Mouse (Mus musculus): ENCODE results near the gene Iqcn. TPM values are rescaled to one million over a fixed set of nuclear protein-coding genes. Genes with fewer than 3 reads are reported as not detected.

Iqcn gene
- polyA plus RNA-seq (2012; rRNA removed), result 0.08 and 0.13 TPM in 2 replicates

DNA sequence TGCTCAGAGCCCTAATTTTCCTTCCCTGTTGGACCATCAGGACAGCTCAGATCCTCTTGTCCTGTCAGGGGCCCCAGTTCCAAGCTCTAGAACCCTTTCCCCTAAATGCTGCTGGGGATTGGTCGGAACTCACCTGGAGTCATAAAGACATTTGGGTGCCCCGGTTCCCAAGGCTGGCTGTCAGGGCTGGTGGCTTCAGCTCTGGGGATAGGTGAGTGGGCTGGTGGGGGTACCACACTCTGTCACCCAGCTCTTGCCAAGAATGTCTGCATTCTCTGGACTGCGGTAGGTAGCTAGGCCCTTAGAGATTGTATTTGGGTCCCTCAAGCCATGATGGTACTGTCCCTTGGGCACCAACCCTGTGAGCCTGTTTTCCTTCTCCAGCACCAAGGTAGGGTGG is at the start of gene Iqcn:
Iqcn (plus strand) TSS at position 171 of the 400 bp plus-strand sequence.
- Histone ChIP-seq H3K4me1 (ENCODE audit: control insufficient read depth, insufficient read depth, low read length) (peaks cover 2% of the 10 kb centered on the region; the same call in 1 of the 2 replicates), H3K4me3 (ENCODE audit: insufficient read depth, low read length) (no peak within 1 kb of the TSS), H3K27ac (ENCODE audit: insufficient read depth, low read length) (no peak within 1 kb of the TSS)
- no peak for TF ChIP-seq CTCF (IDR thresholded peaks at IDR 0.05; ENCODE audit: extremely low read depth, insufficient read depth, low read length)
- TF ChIP-seq POLR2A (IDR thresholded peaks at IDR 0.05; ENCODE audit: extremely low read depth, insufficient read depth, low read length), result no peak

- no peak for TF ChIP-seq POLR2A (IDR thresholded peaks at IDR 0.05; ENCODE audit: extremely low read depth, insufficient read depth, low read length)
- no peak for TF ChIP-seq CTCF (IDR thresholded peaks at IDR 0.05; ENCODE audit: extremely low read depth, insufficient read depth, low read length)
- Histone ChIP-seq H3K4me1 (ENCODE audit: control insufficient read depth, insufficient read depth, low read length) (no peaks in the 10 kb centered on the region; the same call in 1 of the 2 replicates), H3K4me3 (ENCODE audit: insufficient read depth, low read length) (no peak overlapping the region), H3K27ac (ENCODE audit: insufficient read depth, low read length) (no peak overlapping the region)
Measured at GRCm38 (mm10) chr8:70654121-70654520, 49.1 kb upstream of the Iqcn start.

GRCm38 (mm10) chr8:70655469-70655868 is 47.8 kb upstream of the Iqcn start:
- H3K4me1 ChIP-seq (ENCODE audit: control insufficient read depth, insufficient read depth, low read length), result peaks cover 2% of the 10 kb centered on the region
- no peak for TF ChIP-seq POLR2A (IDR thresholded peaks at IDR 0.05; ENCODE audit: extremely low read depth, insufficient read depth, low read length)
- no peak for TF ChIP-seq CTCF (IDR thresholded peaks at IDR 0.05; ENCODE audit: extremely low read depth, insufficient read depth, low read length)
- no peak overlapping the region for H3K4me3 ChIP-seq (ENCODE audit: insufficient read depth, low read length)
- no peak overlapping the region for H3K27ac ChIP-seq (ENCODE audit: insufficient read depth, low read length)

GRCm38 (mm10) chr8:70656193-70656790 is 47.0 kb upstream of the Iqcn start:
- no peak for TF ChIP-seq CTCF (IDR thresholded peaks at IDR 0.05; ENCODE audit: extremely low read depth, insufficient read depth, low read length)
- TF ChIP-seq POLR2A (IDR thresholded peaks at IDR 0.05; ENCODE audit: extremely low read depth, insufficient read depth, low read length), result no peak
- H3K27ac ChIP-seq (ENCODE audit: insufficient read depth, low read length), result no peak overlapping the region

DNA sequence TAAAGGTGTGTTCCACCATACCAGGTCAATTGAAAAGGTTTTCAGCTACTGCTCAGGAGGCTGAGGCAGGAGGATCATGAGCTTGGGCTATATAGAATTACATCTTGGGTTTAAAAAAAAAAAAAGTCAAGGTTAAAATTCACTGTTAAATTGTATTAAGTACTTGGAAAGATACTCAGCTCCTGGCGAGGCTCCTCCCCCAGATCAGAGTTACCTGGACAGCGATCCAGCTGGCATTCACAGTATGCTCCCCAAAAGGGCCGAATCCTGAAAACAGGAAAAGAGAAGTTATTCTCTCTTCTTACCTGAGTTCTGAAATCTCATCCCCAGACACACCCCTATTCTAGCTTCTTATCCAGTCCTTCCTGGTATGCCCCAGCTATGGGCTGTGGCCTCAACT is 46.0 kb upstream of the Iqcn start:
- TF ChIP-seq POLR2A (IDR thresholded peaks at IDR 0.05; ENCODE audit: extremely low read depth, insufficient read depth, low read length) (no peak), CTCF (IDR thresholded peaks at IDR 0.05; ENCODE audit: extremely low read depth, insufficient read depth, low read length) (no peak)

More at GRCm38 (mm10) chr8:70656193-70656790, 47.0 kb upstream of the Iqcn start:
- Histone ChIP-seq H3K4me3 (ENCODE audit: insufficient read depth, low read length) (no peak overlapping the region), H3K4me1 (ENCODE audit: control insufficient read depth, insufficient read depth, low read length) (peaks cover 2% of the 10 kb centered on the region)

DNA sequence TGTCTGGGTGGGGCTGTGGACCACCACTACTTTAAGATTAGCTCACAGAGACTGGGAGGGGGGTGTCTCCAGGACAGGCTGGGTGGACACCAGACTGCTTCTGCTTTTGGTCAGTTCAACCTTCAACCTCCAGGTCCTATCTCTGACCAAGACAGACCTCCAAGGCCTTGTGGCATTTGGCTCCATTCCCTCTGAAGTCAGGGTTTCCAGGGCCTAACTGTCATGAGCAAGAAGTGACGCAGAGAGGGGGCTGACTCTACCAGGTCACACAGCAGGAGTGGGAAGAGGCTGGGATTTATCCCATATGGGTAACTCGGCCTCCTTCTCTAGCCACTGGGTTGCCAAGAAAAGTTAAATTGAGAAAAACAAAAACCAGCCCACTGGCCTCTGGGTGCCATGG is 45.5 kb upstream of the Iqcn start:
- TF ChIP-seq POLR2A (IDR thresholded peaks at IDR 0.05; ENCODE audit: extremely low read depth, insufficient read depth, low read length), result no peak
- no peak for TF ChIP-seq CTCF (IDR thresholded peaks at IDR 0.05; ENCODE audit: extremely low read depth, insufficient read depth, low read length)
- peaks cover 2% of the 10 kb centered on the region for H3K4me1 ChIP-seq (ENCODE audit: control insufficient read depth, insufficient read depth, low read length)
- no peak overlapping the region for H3K27ac ChIP-seq (ENCODE audit: insufficient read depth, low read length)
- H3K4me3 ChIP-seq (ENCODE audit: insufficient read depth, low read length), result no peak overlapping the region

More for the DNA sequence above, 46.0 kb upstream of the Iqcn start:
- Histone ChIP-seq H3K4me3 (ENCODE audit: insufficient read depth, low read length) (no peak overlapping the region), H3K27ac (ENCODE audit: insufficient read depth, low read length) (no peak overlapping the region), H3K4me1 (ENCODE audit: control insufficient read depth, insufficient read depth, low read length) (peaks cover 2% of the 10 kb centered on the region)

DNA sequence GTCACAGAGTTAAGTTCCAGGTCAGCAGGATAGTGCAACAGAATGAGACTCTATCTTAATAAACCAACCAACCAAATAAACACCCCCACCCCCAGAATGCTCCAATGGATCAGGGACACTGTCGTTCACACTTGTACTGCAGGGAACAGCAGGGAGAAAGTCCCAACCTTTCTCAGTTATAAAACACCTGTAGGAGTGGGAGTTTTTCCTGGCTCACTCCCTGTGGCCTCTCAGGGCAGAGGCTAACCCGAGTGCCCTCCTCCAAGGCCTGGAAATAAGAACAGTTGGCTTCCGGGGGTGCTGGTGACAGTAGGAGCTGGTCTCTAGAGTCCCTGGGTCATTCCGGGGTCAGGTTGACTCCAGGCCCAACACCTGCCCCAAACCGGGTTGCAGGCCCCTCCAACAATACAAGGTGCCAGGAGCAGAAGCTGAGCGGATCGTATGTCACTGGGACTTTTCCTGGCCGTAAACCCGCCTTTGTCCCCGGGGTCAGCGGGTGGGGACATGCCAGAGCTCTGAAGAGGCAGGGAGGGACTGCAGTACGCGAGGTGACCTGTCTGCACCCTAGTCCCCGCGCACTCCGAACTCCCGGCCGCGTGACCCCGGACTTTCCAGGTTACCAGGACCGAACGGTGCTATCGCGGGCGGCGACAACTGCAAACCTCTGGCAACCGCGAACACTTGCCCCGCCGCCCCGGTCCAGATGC is 44.2 kb upstream of the Iqcn start:
- TF ChIP-seq CTCF (IDR thresholded peaks at IDR 0.05; ENCODE audit: extremely low read depth, insufficient read depth, low read length) (no peak), POLR2A (IDR thresholded peaks at IDR 0.05; ENCODE audit: extremely low read depth, insufficient read depth, low read length) (no peak)
- Histone ChIP-seq H3K4me1 (ENCODE audit: control insufficient read depth, insufficient read depth, low read length) (peaks cover 2% of the 10 kb centered on the region; the same call in 1 of the 2 replicates), H3K4me3 (ENCODE audit: insufficient read depth, low read length) (peak overlapping the region; percentile 63), H3K27ac (ENCODE audit: insufficient read depth, low read length) (no peak overlapping the region)

DNA sequence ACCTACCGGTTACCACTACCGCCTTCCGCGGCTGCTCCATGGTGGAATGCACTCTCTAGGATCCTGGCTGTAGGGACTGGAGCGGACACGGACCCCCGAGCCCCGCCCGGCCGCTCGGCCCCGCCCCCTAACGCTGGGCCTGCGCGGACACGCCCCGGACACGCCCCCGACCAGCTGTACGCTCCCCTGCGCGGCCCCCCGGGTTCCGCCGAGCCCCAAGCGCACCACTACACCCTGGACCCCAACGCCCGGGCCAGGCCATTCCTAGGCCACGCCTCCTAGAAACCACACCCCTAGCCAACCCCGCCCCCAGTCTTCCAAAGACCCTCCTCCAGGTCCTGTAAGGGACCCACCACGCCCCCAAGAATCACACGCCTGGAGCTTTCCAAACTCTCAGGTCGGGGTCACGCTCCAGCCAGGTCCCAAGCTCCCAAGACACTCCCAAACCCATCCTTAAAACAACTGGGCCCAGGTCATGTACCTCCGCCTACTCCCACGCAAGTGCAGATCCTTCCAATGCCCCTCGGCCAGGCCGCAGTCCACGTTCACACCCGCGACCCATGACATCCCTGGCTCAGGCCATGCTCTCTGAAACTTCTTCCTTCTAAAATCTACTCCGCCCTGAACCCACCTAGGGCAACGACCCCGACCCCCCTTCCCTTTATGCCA is 43.5 kb upstream of the Iqcn start:
- H3K4me1 ChIP-seq (ENCODE audit: control insufficient read depth, insufficient read depth, low read length), result peaks cover 2% of the 10 kb centered on the region; the same call in 1 of the 2 replicates
- peak overlapping the region; percentile 63 for H3K4me3 ChIP-seq (ENCODE audit: insufficient read depth, low read length)
- TF ChIP-seq CTCF (IDR thresholded peaks at IDR 0.05; ENCODE audit: extremely low read depth, insufficient read depth, low read length), result no peak
- TF ChIP-seq POLR2A (IDR thresholded peaks at IDR 0.05; ENCODE audit: extremely low read depth, insufficient read depth, low read length), result peak; percentile 58; the same call in 1 of the 2 replicates
- H3K27ac ChIP-seq (ENCODE audit: insufficient read depth, low read length), result no peak overlapping the region

GRCm38 (mm10) chr8:70660273-70660725 is 43.0 kb upstream of the Iqcn start, which contains the start of gene Pgpep1:
Gene Pgpep1, minus strand, starts transcription at chr8:70660388.
- Histone ChIP-seq H3K27ac (ENCODE audit: insufficient read depth, low read length) (no peak within 1 kb of the TSS), H3K4me1 (ENCODE audit: control insufficient read depth, insufficient read depth, low read length) (peaks cover 2% of the 10 kb centered on the region; the same call in 1 of the 2 replicates), H3K4me3 (ENCODE audit: insufficient read depth, low read length) (peak within 1 kb of the TSS; percentile 63)
- TF ChIP-seq POLR2A (IDR thresholded peaks at IDR 0.05; ENCODE audit: extremely low read depth, insufficient read depth, low read length) (no peak), CTCF (IDR thresholded peaks at IDR 0.05; ENCODE audit: extremely low read depth, insufficient read depth, low read length) (no peak)

Data from cortical plate, adult 2 months (tissue).